Mouse (Mus musculus) layer of hippocampus, postnatal 10 days (tissue): ENCODE results near the gene Dnaic1. TPM values are rescaled to one million over a fixed set of nuclear protein-coding genes. Genes with fewer than 3 reads are reported as not detected.
A peak's percentile ranks its signal among the peaks of the same experiment; 100 is the strongest.

Experiments used
- DNase-seq, 2 experiments: peaks; one replicate each; pipeline ENCODE4 v3.0.0; 2021; ENCODE audit warnings: low spot score in 2 of 2
- total RNA-seq, 2 experiments: library from RNA; stranded (reverse); gene quantifications; 2 replicates each; pipeline ENCODE4 v1.2.3; 2021

Gene Dnaic1
- total RNA-seq, 2 experiments from 2014 or later: 5.4 to 8.3 TPM

DNA sequence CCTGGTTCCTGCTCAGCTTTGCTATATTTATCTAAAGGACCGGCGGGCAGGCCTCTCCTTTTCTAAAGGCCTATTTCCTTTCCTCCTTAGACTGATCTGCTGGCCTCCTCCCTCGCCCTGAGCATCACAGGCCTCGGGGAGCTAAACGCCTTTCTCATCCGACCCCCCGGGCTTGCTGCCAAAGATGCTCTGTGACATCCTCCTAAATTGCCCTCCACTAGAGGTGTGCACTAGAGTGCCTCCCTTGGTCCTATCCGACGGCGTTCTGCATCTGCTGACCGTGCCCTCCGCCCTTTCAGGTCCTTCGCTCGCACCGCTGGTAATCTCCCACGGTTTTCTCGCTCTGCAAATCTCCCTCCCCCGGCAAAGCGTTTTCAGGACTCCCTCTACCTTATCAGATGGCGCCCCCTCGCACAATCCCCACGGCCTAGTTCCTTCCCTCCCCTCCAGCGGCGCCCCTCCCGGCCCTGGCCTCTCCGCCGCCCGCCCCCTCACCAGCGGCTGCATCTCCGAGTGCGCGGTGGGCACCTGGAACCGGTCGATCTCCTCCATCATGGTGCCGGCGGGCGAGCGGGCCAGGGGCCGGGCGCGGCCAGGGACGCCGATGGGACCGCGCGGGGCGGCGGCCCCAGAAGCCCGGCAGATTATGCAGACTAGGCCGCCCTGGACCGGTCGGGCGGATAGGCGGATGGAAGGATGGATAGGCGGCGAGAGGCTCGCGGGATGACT is 729 bp upstream of the Dnaic1 start:
- DNase-seq: peak; percentile 64 to 72

DNA sequence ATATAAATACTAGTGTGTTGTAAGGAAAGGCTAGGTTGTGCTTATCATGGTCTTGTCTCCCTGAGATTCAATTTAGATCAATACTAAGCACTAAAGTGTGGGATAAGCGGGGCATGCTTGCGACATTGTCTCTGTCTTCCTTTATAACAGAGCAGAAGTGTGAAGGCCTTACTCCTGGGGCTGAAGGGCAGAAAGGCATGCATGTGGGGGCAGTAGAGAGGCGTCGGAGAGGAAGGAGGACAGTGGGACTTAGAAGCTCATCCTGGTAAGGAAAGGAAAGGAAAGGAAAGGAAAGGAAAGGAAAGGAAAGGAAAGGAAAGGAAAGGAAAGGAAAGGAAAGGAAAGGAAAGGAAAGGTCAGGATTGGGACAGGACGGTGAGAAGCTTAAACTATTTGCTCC is 1.9 kb downstream of the Dnaic1 start:
- no peak for DNase-seq

DNA sequence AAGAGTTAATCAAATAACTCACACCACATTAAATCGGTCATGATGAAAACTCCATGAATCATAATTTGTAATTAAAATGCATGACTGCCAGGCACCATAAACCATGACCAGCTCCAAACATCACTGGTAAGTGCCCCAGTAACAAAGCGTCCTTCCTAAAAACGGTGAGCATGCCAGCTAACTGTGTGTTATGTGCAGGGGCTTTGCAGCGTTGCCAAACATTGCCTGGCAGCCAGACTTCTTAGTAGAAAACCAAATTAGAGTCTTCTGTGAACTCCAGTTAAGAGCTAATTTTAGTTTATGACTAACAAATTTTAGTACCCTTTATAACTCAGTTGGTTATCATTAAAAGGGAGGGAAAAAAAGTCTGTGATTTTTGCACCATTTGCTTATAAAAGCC is 3.9 kb downstream of the Dnaic1 start:
- no peak for DNase-seq

DNA sequence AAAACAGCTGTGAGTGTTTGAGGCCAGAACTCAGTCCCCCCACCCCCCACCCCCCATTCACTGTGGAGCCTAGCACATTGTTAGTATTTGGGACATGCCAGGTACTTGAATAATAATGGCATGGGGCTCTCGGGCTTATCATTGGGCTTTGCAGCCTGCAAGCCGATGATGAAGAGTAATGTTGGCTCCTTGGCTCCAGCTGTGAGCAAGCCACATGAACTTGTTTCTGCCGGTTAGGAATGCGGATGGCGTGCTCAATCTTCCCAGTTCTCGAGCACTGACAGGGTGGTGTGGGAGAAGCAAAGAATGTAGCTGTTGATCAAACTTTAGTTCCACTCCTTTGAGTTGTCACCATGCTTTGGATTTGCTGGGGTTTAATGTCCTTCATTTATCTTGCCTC is 6.3 kb downstream of the Dnaic1 start:
- no peak for DNase-seq

DNA sequence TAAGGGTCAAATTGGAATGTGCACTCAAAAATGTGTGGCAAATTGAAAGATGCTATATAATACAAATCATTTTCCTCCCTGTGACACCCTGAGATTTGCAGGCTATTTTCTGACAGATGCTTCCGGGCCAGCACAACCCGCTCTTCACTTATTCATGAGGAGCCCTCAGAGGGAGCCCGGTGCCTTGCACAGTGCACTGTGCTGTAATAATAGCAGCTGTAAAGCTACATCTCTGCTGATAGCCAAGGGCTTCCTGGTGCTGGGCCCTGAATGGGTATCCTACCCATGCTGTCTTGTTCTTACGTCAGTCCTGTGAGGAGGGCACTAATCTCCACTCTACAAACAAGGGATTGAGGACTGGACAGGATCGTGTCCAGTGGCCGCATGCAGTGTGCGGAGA is 13.8 kb downstream of the Dnaic1 start:
- DNase-seq: no peak

DNA sequence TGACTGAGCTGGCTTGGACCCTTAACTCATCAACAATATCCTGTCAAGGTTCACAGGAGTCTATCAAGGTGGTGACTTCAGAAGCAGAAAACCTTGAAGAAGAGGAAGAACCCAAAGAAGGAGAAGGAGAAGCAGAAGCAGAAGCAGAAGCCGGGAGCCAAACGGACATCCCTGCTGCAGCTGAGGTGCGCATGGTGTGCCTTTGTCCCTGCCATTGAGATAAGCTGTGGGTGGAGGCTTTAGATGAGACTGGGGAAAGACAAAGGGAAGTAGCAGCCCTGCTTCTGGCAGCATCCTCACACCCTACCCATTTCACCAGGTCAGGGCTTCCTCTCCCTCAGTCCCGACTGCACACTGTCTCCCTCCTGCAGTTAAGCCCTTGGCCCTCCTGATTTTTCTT is 33.2 kb downstream of the Dnaic1 start:
- no peak for DNase-seq

DNA sequence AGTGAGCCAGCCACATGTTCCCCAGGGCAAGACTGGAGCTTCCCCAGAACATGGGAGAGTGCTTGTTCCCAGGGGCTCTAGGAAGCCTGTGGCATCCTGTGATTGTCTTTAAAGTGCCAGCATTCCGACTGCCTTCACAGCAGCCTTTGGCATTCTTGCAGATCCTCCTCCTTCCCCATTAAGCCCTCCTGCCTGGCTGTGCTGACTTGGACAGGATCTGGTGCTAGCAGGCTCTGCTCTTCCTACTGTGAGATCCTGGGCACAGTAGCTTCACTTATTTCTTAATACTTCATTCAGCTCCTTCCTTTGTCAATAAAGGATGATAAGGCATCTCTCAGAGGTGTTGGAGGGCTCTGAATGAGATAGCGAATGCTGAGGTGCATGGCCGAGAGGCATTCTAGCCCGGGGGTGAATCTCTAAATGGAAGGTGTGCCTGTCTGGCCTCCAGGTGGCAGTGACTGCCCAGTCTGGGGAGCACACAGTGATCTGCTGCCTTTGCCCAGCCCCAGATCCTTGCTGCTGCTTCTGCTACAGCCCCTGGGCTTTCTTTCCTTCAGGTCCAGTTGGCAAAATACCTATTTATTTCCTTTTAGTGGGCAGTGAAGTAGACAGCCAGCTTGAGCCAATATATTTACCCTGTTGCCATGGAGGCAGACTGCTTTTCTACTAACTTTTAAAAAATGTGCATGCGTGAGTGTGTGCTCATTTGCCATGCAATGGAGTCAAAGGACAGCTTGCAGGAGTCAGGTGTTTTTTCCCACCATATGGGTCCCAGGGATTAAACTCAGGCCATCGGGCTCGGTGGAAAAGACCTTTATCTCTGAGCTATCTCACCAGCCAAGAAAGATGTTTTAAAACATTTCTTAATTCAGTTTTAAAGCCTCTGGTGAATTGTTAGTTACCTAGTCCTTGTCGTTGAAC is 35.2 kb downstream of the Dnaic1 start:
- DNase-seq: no peak

DNA sequence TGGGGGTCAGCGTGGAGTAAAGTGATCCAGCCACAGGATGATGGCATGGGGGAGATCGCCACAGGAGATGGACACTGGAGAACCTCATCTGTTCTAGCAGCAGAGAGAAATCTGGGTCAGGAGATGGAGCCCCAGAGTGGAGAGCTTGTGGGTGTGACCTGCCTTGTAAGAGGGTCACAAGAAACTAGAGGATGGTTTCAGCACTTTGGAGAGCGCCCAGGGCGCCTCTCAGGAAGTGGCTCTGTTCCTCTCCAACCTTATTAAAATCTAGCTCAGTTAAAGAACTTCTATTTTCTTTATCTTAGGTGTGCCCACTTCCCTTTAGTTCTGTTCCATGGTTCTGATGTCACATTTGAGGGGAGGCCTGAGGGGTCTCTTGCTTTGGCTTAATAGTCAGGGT is 37.2 kb downstream of the Dnaic1 start:
- no peak for DNase-seq

DNA sequence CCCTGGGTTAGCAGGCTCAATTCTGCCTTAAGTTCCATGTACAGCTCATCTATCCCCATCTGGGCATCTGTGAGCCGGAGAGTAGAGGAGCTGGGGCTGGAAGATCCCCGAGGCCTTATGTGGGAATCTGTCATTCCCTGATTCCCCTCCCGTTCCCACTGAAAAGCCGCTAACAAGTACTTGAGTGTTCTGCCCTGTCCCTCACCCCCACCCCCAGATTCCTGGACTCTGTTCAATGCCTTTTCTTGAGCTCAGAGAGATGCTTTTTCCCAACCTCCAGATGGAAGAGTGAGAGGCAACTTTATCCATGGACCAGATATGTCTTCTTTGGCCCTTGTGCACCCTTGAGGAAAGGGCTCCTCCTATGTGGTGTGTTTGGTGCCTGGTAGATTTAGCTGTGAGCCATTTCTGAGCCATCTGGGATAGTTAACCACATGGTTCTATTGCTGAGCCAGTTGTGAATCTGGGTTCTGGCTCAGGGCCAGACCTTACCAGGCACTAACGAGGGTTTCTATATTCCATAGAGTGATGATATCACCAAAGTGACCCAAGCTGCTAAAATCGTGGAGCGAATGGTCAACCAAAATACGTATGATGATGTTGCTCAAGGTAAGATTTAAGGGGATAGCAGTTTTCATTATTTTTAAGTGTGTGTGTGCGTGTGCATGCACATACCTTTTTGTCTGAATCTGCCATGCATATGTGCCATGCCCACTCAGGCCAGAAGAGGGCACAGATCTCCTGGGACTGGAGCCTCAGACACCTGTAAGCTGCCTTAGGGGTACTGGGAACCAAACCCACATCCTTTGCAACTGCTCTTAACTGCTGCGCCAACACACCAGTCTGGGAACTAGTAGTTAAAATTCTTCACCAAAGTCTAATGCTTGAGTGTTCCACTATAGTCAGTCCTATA is 40.4 kb downstream of the Dnaic1 start:
- no peak for DNase-seq

DNA sequence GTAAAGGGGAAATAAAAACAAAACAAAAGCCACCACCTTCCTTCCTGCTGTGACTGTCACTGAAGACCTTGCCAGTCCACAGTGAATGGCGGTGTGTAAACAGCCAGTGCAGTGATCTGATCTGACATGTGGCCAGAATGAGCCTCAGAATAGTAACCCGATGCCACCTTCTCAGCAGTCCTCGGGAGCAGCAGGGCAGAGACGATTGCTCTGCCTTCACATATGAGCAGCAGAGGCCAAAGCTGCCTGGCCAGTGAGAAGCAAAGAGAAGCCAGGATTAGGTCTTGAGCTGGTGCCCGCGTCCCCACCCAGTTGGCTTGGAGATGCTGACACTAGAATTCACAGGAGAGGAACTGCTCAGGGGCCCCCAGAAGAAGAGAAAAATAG is 41.0 kb downstream of the Dnaic1 start:
- no peak for DNase-seq

DNA sequence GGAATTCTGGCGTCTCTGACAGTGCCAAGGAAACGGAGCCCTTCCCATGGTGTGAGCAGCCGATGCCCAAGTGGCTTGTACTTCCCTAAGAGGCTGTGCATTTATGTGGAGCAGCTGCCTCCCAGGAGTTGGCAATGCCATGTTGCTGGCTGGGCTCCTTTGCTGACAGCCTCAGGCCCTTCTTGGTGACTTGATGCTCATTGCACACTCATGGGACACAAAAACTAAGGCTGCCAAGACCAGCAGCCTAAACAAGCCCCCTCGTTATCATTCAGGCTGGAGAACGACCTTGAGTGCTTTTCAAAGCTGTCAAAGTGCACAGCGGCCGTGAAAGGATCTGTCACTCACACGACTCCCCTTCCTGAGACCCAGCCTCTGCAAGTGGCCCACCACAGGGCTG is 42.6 kb downstream of the Dnaic1 start:
- DNase-seq: no peak

DNA sequence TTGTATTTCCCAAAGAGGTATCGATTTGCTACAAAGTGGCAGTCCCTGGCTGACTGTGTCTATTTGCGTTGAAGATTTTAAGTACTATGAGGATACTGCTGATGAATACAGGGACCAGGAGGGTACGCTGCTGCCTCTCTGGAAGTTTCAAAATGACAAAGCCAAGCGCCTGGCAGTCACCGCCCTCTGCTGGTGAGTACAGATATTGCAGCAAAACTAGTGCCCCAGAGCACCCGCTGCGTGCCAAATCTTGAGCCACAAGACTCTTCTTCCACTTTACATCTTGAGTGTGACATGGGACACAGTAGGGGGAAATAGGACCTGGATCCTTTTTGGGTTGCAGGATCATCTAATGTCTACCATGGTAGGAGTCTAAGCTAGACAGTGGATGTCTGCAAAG is 44.6 kb downstream of the Dnaic1 start:
- DNase-seq: peak; percentile 94

DNA sequence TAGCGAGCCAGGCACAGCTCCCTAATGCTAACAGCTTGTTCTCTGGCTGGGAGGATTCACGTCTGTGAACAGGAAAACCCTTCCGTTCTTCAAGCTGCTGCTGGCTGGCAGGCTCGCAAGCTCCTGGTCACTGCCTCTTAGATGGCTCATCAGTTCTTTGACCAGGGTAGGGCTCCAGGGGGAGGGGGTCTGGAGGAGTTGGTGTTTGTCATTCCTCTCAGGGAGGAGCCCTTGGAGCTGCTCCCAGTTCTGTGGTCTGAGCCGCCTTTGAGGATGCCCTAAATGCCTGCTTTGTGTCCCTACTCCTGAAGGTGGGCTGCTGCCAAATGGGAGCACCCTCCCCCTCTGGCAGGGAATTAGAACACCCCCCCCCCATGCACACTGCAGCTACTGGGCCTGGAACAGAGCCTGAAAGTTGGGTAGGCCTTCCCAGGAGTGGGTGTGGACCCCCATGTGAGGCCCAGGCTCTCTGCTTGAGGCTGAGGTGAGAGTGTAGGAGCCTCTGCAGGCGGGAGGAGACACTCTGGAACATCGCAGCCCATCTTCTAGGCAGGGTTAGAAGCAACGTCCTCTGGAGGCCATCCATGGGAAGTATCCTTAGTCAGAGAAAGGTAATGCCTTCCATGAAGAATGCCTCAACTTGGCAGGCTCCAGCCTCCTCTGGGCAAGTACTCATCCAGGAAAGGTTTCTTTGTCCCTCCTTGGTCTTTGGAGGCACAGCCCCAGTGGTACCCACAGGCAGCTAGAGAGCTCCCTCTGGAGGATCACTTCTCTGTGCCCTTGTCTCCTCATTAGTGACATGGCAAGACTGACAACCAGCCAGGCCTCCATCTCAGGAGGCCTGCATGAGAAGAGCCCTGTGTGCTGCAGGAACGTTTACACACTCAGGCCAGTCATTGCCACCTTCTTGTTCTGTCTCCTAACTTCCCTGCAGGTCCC is 46.4 kb downstream of the Dnaic1 start:
- DNase-seq: peak; percentile 84 to 85

DNA sequence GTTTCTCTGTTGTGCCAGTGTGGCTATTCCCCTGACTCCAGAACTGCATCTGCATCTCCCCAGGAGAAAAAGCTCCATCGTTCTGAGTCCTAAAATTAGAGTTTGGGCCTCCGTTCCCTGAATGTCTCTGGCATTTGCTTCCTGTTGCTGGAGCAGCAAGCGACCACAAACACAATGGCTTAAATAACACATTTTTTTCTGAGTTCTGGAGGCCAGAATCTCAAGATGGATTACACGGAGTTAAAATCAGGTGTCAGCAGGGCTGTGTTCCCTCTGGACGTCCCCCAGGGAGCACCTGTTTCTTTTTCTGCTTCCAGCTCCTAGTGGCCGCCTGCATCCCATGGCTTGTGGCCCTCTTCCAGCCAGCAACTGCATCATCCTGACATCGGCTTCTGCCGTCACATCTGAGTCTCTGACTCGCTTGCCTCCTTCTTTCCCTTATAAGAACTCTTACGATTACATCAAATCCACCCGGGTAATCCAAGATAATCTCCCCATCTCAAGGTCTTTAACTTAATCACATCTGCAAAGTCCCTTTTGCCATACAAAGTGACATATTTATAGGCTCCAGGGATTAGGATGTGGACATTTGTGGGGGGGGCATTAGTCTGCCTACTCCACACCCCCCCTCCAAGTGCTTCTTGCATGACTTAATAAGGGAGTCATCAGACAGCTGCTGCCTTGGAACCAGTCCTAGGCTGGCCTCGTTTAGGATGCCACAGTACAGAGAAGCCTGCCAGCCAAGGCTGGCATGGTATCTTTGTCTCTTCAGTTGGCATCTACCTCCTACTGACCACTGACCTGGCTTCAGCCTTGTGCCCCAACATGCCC is 49.6 kb downstream of the Dnaic1 start:
- DNase-seq: no peak

DNA sequence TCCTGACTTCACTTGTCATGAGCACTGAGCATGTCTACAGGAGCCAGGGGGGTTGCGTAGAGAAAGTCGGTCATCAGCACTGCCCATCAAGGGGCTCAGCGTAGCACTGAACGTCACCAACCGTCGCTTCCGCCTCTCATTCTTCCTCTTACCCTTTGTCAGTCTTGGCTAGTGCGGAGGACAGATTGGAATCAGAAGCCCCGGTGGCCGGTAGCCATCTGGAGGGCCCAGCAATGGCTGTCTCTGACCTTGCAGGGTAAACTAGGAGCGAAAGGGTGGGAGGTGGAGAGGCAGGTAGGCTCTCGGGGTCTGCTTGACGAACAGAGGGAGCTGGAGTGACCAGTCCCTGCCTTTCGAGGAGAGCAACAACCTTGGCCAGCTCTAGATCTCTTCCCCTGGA is 52.5 kb downstream of the Dnaic1 start:
- DNase-seq: no peak

DNA sequence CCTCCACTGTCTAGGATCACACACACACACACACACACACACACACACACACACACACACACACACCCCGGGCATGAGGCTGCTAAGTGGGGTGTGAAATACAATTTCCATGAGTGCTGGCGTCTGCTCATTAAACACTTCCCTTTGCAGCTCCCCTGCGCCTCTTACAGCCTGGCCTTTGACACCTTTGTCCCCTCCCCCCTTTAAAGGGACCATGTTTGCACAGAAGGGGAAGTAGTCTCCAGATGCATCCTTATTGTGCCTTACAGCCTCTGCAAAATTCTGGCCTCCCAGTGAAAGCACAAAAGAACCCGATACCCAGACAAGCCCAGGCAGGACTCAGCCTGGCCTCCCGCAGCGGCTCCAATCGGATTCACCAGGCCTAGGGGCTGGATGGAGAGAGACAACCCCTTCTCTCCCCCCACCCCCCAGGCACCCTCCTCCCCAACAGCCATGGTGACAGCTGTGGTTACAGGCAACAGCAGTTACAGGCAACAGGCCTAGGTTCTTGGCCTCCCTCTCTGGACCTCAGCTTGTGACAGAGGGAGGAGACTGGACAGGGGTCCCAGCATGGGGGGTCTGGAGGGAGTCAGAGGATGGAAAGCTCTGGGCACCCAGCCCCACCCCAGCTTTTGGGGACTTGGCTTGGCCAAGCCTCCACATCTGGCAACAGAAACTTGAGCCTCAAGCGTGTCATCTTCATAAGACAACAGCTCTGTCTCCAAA is 58.8 kb downstream of the Dnaic1 start:
- no peak for DNase-seq

DNA sequence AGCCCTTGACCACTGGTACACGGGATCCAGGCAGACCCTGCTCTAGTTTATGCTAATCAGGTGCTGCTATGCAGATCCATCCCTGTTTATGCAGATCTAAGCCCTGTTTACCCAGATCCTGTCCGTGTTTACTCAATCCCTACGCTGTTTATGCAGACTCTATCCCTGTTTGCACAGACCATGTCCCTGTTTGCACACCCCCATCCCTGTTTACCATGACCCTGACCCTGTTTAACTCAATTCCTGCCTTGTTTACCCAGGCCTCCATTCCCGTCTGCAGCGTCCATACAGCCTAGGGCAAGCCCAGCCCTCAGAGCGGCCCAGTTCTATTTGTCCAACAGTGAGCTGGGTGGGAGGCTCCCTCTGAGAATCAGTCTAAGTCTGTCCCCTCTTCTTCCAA is 60.6 kb downstream of the Dnaic1 start:
- DNase-seq: no peak

DNA sequence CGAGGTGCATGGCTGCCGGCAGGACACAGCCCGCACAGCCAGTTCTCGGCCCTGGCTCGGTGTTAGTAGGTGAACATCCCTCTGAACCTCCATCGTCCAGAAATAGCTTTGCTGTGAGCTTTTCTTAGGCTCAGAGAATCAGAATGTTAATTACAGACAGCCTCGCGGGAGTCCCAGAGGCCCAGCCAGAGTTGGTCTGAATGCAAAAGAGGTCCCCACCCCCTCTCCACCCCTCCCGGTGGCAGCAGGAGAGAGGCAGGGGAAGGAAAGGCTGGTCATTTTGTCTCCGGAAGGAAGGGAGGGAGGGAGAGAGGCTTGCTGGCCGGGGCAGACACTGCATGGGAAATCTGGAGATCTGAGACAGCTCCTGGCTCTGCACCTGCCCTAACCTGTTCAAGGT is 61.8 kb downstream of the Dnaic1 start:
- DNase-seq: peak in 1 of 2 experiments; percentile 57

DNA sequence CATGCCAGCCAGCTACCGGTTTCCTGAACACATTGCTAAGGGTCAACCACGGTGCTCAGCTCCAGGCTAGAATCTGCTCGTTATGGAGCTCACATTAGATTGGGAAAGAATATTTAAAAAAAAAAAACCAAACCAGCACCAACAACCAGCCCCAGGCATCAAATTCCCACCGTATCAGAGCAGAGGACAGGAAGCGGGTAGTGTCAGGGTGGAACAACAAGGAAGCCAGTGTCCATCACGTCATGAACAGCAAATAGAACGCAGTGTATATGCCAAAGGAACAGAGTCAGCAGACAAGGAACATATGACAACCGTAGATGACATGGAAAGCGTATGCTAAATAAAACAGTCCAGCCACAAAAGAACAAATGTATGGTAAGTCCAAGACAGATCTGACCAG is 63.4 kb downstream of the Dnaic1 start:
- DNase-seq: no peak
